Mouse (Mus musculus) ES-E14 (cell line): ENCODE data around the gene Gpr150.

Experiments used
- CHD2 ChIP-seq: IDR thresholded peaks from 2 replicates; pipeline ENCODE4 v1.6.1; 2014; ENCODE audit warnings: mild to moderate bottlenecking, low read depth, low read length, inconsistent platforms
- MAFK ChIP-seq: IDR thresholded peaks from 2 replicates; pipeline ENCODE4 v1.6.1; 2014; ENCODE audit warnings: mild to moderate bottlenecking, low read depth, low read length, inconsistent platforms; ENCODE audit not compliant: insufficient read depth
- ZC3H11A ChIP-seq: IDR thresholded peaks from 2 replicates; pipeline ENCODE4 v1.6.1; 2012; ENCODE audit warnings: low read depth, mild to moderate bottlenecking, inconsistent platforms, low read length, borderline replicate concordance
- ZNF384 ChIP-seq: IDR thresholded peaks from 2 replicates; pipeline ENCODE4 v1.6.1; 2012; ENCODE audit warnings: low read depth, low read length, inconsistent platforms

GRCm38 (mm10) chr13:76064363-76064945, 7.7 kb upstream of the Gpr150 start:
- TF ChIP-seq ZC3H11A (no peak), MAFK (no peak), CHD2 (no peak), ZNF384 (no peak)
